Mouse (Mus musculus) heart, adult 8-10 months (tissue): Measurements from ENCODE around the gene Rcan1. TPM values are rescaled to one million over a fixed set of nuclear protein-coding genes. Genes with fewer than 3 reads are reported as not detected.
A peak's percentile ranks its signal among the peaks of the same experiment; 100 is the strongest.

ENCODE experiments used
- DNase-seq: peaks from one replicate; pipeline ENCODE4 v3.0.0; 2022; ENCODE audit warnings: low spot score
- total RNA-seq, 4 experiments: library from RNA; stranded (reverse); gene quantifications; 2 replicates each; pipeline ENCODE4 v1.2.4; 2022

The Rcan1 gene
- total RNA-seq, 4 experiments from 2014 or later = 51.0 to 123 (median 71.2) TPM

- peak; percentile 25 for DNase-seq
Measured at GRCm38 (mm10) chr16:92468459-92468858, 2.2 kb downstream of the Rcan1 start.

- DNase-seq = no peak
Measured at GRCm38 (mm10) chr16:92467041-92467440, 3.6 kb downstream of the Rcan1 start.

GRCm38 (mm10) chr16:92465642-92466526 lies 4.8 kb downstream of the Rcan1 start:
- peak; percentile 99 for DNase-seq

- no peak for DNase-seq
Measured at GRCm38 (mm10) chr16:92465226-92465625, 5.4 kb downstream of the Rcan1 start.

GRCm38 (mm10) chr16:92464390-92464972 lies 6.2 kb downstream of the Rcan1 start:
- DNase-seq = no peak

- no peak for DNase-seq
Measured at GRCm38 (mm10) chr16:92461412-92461811, 9.3 kb downstream of the Rcan1 start.

- peak; percentile 71 for DNase-seq
Measured at GRCm38 (mm10) chr16:92457594-92457993, 13.1 kb downstream of the Rcan1 start.

GRCm38 (mm10) chr16:92455969-92456368 lies 14.7 kb downstream of the Rcan1 start:
- DNase-seq = no peak

- no peak for DNase-seq
Measured at GRCm38 (mm10) chr16:92455488-92455887, 15.2 kb downstream of the Rcan1 start.

GRCm38 (mm10) chr16:92454495-92454894 lies 16.2 kb downstream of the Rcan1 start:
- DNase-seq = no peak

- no peak for DNase-seq
Measured at GRCm38 (mm10) chr16:92454002-92454401, 16.7 kb downstream of the Rcan1 start.

GRCm38 (mm10) chr16:92452609-92453008 lies 18.1 kb downstream of the Rcan1 start:
- no peak for DNase-seq

- DNase-seq = peak; percentile 69
Measured at GRCm38 (mm10) chr16:92451516-92452072, 19.1 kb downstream of the Rcan1 start.

- no peak for DNase-seq
Measured at GRCm38 (mm10) chr16:92450331-92450730, 20.3 kb downstream of the Rcan1 start.

GRCm38 (mm10) chr16:92449080-92449479 lies 21.6 kb downstream of the Rcan1 start:
- DNase-seq = no peak

GRCm38 (mm10) chr16:92445377-92445776 lies 25.3 kb downstream of the Rcan1 start:
- no peak for DNase-seq

GRCm38 (mm10) chr16:92443644-92444113 lies 27.0 kb downstream of the Rcan1 start:
- DNase-seq = peak; percentile 78

- DNase-seq = no peak
Measured at GRCm38 (mm10) chr16:92442946-92443345, 27.7 kb downstream of the Rcan1 start.

GRCm38 (mm10) chr16:92442150-92442549 lies 28.5 kb downstream of the Rcan1 start:
- DNase-seq = no peak

GRCm38 (mm10) chr16:92441203-92441602 lies 29.5 kb downstream of the Rcan1 start:
- DNase-seq = no peak

GRCm38 (mm10) chr16:92440229-92440628 lies 30.4 kb downstream of the Rcan1 start:
- DNase-seq = no peak

GRCm38 (mm10) chr16:92439775-92440174 lies 30.9 kb downstream of the Rcan1 start:
- no peak for DNase-seq
